Mouse (Mus musculus) olfactory bulb, adult 2 months (tissue): Measurements from ENCODE around the gene Fbxo2.

Experiments
- CTCF ChIP-seq: fragments of 200-500 bp; IDR thresholded peaks from 2 replicates; pipeline ENCODE4 v1.5.1; 2012; ENCODE audit warnings: low read depth, mild to moderate bottlenecking, low read length, moderate library complexity; ENCODE audit not compliant: insufficient read depth
- POLR2A ChIP-seq: fragments of 200-500 bp; IDR thresholded peaks from 2 replicates; pipeline ENCODE4 v1.6.1; 2012; ENCODE audit warnings: mild to moderate bottlenecking, low read depth, low read length, moderate library complexity; ENCODE audit not compliant: insufficient read depth

GRCm38 (mm10) chr4:148184564-148184963 is 24.1 kb downstream of the Fbxo2 start:
- no peak for TF ChIP-seq CTCF
- no peak for TF ChIP-seq POLR2A
